Mouse (Mus musculus) spleen, adult 2 months (tissue): ENCODE data around the gene Abl1.

Source experiments
- CTCF ChIP-seq: fragments of 200-500 bp; IDR thresholded peaks from 2 replicates; pipeline ENCODE4 v1.5.1; 2011; ENCODE audit warnings: mild to moderate bottlenecking, inconsistent platforms; ENCODE audit not compliant: insufficient read depth, insufficient read length, insufficient replicate concordance; ENCODE audit errors: extremely low read depth
- POLR2A ChIP-seq: fragments of 200-500 bp; IDR thresholded peaks from 2 replicates; pipeline ENCODE4 v1.6.1; 2011; ENCODE audit warnings: low read depth, low read length, inconsistent platforms

DNA sequence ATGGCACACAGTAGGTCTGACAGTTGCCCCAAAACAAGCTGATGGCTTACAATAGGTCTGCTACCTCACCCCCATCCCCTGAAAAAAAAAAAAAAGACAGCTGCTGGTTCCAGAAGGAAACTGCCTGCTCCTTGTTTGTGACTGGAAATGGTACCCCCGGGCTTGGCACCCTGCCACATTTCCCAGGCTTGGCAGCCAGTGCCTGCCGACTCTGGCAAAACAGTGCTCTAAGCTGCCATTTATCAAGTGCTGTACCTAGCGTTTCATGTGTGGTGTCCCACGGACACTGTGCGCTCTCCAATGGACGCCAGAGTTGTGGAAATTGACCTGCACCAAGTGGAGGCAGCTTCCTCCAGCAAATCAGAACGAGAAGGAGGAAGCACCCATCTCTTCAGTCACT is 139.7 kb downstream of the Abl1 start:
- no peak for TF ChIP-seq POLR2A
- no peak for TF ChIP-seq CTCF
